Mouse (Mus musculus) hindbrain, embryonic 15.5 days (tissue): ENCODE measurements around the gene Gstt4. TPM values are rescaled to one million over a fixed set of nuclear protein-coding genes. Genes with fewer than 3 reads are reported as not detected.

ENCODE experiments used
- ATAC-seq: fragments of 200-750 bp; cut with Nextera tagmentation; 2 replicates; pipeline ENCODE4 v1.8.0; 2017; ENCODE audit warnings: low read depth, moderate number of reproducible peaks, moderate TSS enrichment; ENCODE audit not compliant: low FRiP score
- H3K27ac ChIP-seq: fragments of 300-500 bp; sonication (generic); replicated peaks from 2 replicates; pipeline ENCODE4 v1.5.1; 2015; ENCODE audit warnings: mild to moderate bottlenecking, inconsistent platforms
- H3K27me3 ChIP-seq: fragments of 300-500 bp; sonication (generic); 2 replicates; pipeline ENCODE4 v1.6.1; 2015; ENCODE audit warnings: control low read depth, inconsistent platforms
- H3K36me3 ChIP-seq: fragments of 300-500 bp; sonication (generic); 2 replicates; pipeline ENCODE4 v1.6.1; 2015; ENCODE audit warnings: control low read depth, inconsistent platforms
- H3K4me1 ChIP-seq: fragments of 300-500 bp; sonication (generic); replicated peaks from 2 replicates; pipeline ENCODE4 v1.6.1; 2015; ENCODE audit warnings: control low read depth, inconsistent platforms
- H3K4me2 ChIP-seq: fragments of 300-500 bp; sonication (generic); 2 replicates; pipeline ENCODE4 v1.6.1; 2015; ENCODE audit warnings: moderate library complexity, mild to moderate bottlenecking, inconsistent platforms
- H3K4me3 ChIP-seq: fragments of 300-500 bp; sonication (generic); 2 replicates; pipeline ENCODE4 v1.5.1; 2015; ENCODE audit warnings: mild to moderate bottlenecking, inconsistent platforms
- H3K9ac ChIP-seq: fragments of 300-500 bp; sonication (generic); 2 replicates; pipeline ENCODE4 v1.6.1; 2015; ENCODE audit warnings: inconsistent platforms
- H3K9me3 ChIP-seq: fragments of 300-500 bp; sonication (generic); 2 replicates; pipeline ENCODE4 v1.6.1; 2016; ENCODE audit warnings: control low read depth, inconsistent platforms
- WGBS: fragments of 180-500 bp; shearing (Covaris S2); methylation state at CpG from one replicate; pipeline ENCODE4 v1.1.7; 2015; 5-methylcytosine and 5-hydroxymethylcytosine counted together
- polyA plus RNA-seq: library from polyadenylated mRNA; unstranded; fragments of >200 nt; fragmentation: Nextera tagmentation; extraction: Ambion mirVana; gene quantifications from 2 replicates; pipeline ENCODE4 v1.2.1, GENCODE M21; 2015

The Gstt4 gene
- polyA plus RNA-seq, 1 experiment from 2014 or later = not detected

- Histone ChIP-seq H3K27me3 (peaks cover 16% of the 10 kb centered on the region; the same call in 1 of the 2 replicates), H3K9me3 (no peaks in the 10 kb centered on the region), H3K4me3 (peak overlapping the region; percentile 36), H3K9ac (peak overlapping the region; percentile 40; the same call in 1 of the 2 replicates), H3K4me1 (peaks cover 44% of the 10 kb centered on the region), H3K36me3 (no peaks in the 10 kb centered on the region), H3K27ac (no peak overlapping the region), H3K4me2 (peak overlapping the region; percentile 72)
- ATAC-seq = no peak
- 18% methylated on average over 9 of the region's 9 CpGs for WGBS
Measured at GRCm38 (mm10) chr10:75834721-75835120, 12.4 kb upstream of the Gstt4 start.

GRCm38 (mm10) chr10:75834250-75834649 is 11.9 kb upstream of the Gstt4 start:
- H3K9me3 ChIP-seq = no peaks in the 10 kb centered on the region
- no peak overlapping the region for H3K27ac ChIP-seq
- peaks cover 44% of the 10 kb centered on the region for H3K4me1 ChIP-seq
- H3K36me3 ChIP-seq = no peaks in the 10 kb centered on the region
- peak overlapping the region; percentile 36 for H3K4me3 ChIP-seq
- 2% methylated on average over 21 of the region's 21 CpGs for WGBS
- ATAC-seq = no peak
- peak overlapping the region; percentile 72 for H3K4me2 ChIP-seq
- peaks cover 16% of the 10 kb centered on the region; the same call in 1 of the 2 replicates for H3K27me3 ChIP-seq
- peak overlapping the region; percentile 40 for H3K9ac ChIP-seq

GRCm38 (mm10) chr10:75833456-75834080 is 11.2 kb upstream of the Gstt4 start:
- peaks cover 44% of the 10 kb centered on the region for H3K4me1 ChIP-seq
- no peaks in the 10 kb centered on the region for H3K9me3 ChIP-seq
- 20% methylated on average over 21 of the region's 21 CpGs for WGBS
- H3K27me3 ChIP-seq = peaks cover 16% of the 10 kb centered on the region; the same call in 1 of the 2 replicates
- peak overlapping the region; percentile 72 for H3K4me2 ChIP-seq
- peak overlapping the region; percentile 36 for H3K4me3 ChIP-seq
- no peak for ATAC-seq
- no peak overlapping the region for H3K27ac ChIP-seq
- no peaks in the 10 kb centered on the region for H3K36me3 ChIP-seq
- H3K9ac ChIP-seq = no peak overlapping the region

- ATAC-seq = no peak
- Histone ChIP-seq H3K9ac (no peak overlapping the region), H3K9me3 (no peaks in the 10 kb centered on the region), H3K4me1 (peaks cover 33% of the 10 kb centered on the region), H3K4me2 (no peak overlapping the region), H3K4me3 (no peak overlapping the region), H3K36me3 (no peaks in the 10 kb centered on the region), H3K27ac (no peak overlapping the region), H3K27me3 (peaks cover 16% of the 10 kb centered on the region; the same call in 1 of the 2 replicates)
- WGBS = 68% methylated on average over 13 of the region's 13 CpGs
Measured at GRCm38 (mm10) chr10:75832272-75832895, 10.0 kb upstream of the Gstt4 start.

GRCm38 (mm10) chr10:75830275-75830670 is 7.9 kb upstream of the Gstt4 start:
- WGBS = 95% methylated on average over 2 of the region's 2 CpGs
- Histone ChIP-seq H3K9me3 (no peaks in the 10 kb centered on the region), H3K9ac (no peak overlapping the region), H3K4me1 (peaks cover 19% of the 10 kb centered on the region), H3K4me2 (no peak overlapping the region), H3K27ac (no peak overlapping the region), H3K27me3 (peaks cover 16% of the 10 kb centered on the region; the same call in 1 of the 2 replicates), H3K36me3 (no peaks in the 10 kb centered on the region), H3K4me3 (no peak overlapping the region)
- no peak for ATAC-seq

- Histone ChIP-seq H3K4me3 (no peak overlapping the region), H3K36me3 (no peaks in the 10 kb centered on the region), H3K9ac (no peak overlapping the region), H3K27me3 (peaks cover 16% of the 10 kb centered on the region; the same call in 1 of the 2 replicates), H3K4me1 (peaks cover 13% of the 10 kb centered on the region), H3K27ac (no peak overlapping the region), H3K4me2 (no peak overlapping the region), H3K9me3 (no peaks in the 10 kb centered on the region)
- ATAC-seq = no peak
- WGBS = 80% methylated on average over 2 of the region's 2 CpGs
Measured at GRCm38 (mm10) chr10:75829529-75830274, 7.4 kb upstream of the Gstt4 start.

GRCm38 (mm10) chr10:75828500-75828931 is 6.2 kb upstream of the Gstt4 start:
- H3K4me3 ChIP-seq = no peak overlapping the region
- H3K4me1 ChIP-seq = peaks cover 2% of the 10 kb centered on the region; the same call in 1 of the 2 replicates
- no peaks in the 10 kb centered on the region for H3K36me3 ChIP-seq
- H3K27me3 ChIP-seq = peaks cover 10% of the 10 kb centered on the region; the same call in 1 of the 2 replicates
- peak; percentile 89 for ATAC-seq
- H3K9me3 ChIP-seq = no peaks in the 10 kb centered on the region
- no peak overlapping the region for H3K9ac ChIP-seq
- no peak overlapping the region for H3K27ac ChIP-seq
- H3K4me2 ChIP-seq = no peak overlapping the region

GRCm38 (mm10) chr10:75827668-75828360 is 5.5 kb upstream of the Gstt4 start:
- Histone ChIP-seq H3K9me3 (no peaks in the 10 kb centered on the region), H3K9ac (no peak overlapping the region), H3K27ac (no peak overlapping the region), H3K4me2 (no peak overlapping the region), H3K4me3 (no peak overlapping the region), H3K27me3 (0 out of 2 replicates have a peak, but pooled peaks cover 3% of the 10 kb centered on the region), H3K4me1 (no peaks in the 10 kb centered on the region), H3K36me3 (no peaks in the 10 kb centered on the region)
- 87% methylated on average over 4 of the region's 4 CpGs for WGBS
- 0 out of 2 replicates have a peak, but pooled peaks have one; percentile 16 for ATAC-seq

GRCm38 (mm10) chr10:75824530-75824929 is 2.2 kb upstream of the Gstt4 start:
- Histone ChIP-seq H3K4me2 (no peak overlapping the region), H3K27ac (no peak overlapping the region), H3K9me3 (no peaks in the 10 kb centered on the region), H3K27me3 (no peaks in the 10 kb centered on the region), H3K9ac (no peak overlapping the region), H3K4me1 (no peaks in the 10 kb centered on the region), H3K4me3 (no peak overlapping the region), H3K36me3 (no peaks in the 10 kb centered on the region)
- 93% methylated on average over 4 of the region's 4 CpGs for WGBS
- no peak for ATAC-seq

- Histone ChIP-seq H3K36me3 (no peaks in the 10 kb centered on the region), H3K9me3 (no peaks in the 10 kb centered on the region), H3K4me1 (no peaks in the 10 kb centered on the region), H3K4me3 (no peak overlapping the region), H3K27ac (no peak overlapping the region), H3K4me2 (no peak overlapping the region), H3K9ac (no peak overlapping the region), H3K27me3 (no peaks in the 10 kb centered on the region)
- no peak for ATAC-seq
- 100% methylated on average over 1 of the region's 1 CpGs for WGBS
Measured at GRCm38 (mm10) chr10:75823782-75824181, 1.4 kb upstream of the Gstt4 start.

GRCm38 (mm10) chr10:75819882-75820281 is 2.5 kb downstream of the Gstt4 start:
- Histone ChIP-seq H3K27ac (no peak overlapping the region), H3K4me2 (no peak overlapping the region), H3K27me3 (no peaks in the 10 kb centered on the region), H3K9me3 (no peaks in the 10 kb centered on the region), H3K4me3 (no peak overlapping the region), H3K9ac (no peak overlapping the region), H3K36me3 (no peaks in the 10 kb centered on the region), H3K4me1 (no peaks in the 10 kb centered on the region)
- 93% methylated on average over 5 of the region's 5 CpGs for whole genome bisulfite sequencing
- ATAC-seq = no peak
